Mouse (Mus musculus): Measurements from ENCODE around the gene Dmkn. TPM values are rescaled to one million over a fixed set of nuclear protein-coding genes. Genes with fewer than 3 reads are reported as not detected.

Dmkn gene
- polyA plus RNA-seq, 1 experiment from 2014 or later: 0.74 TPM

DNA sequence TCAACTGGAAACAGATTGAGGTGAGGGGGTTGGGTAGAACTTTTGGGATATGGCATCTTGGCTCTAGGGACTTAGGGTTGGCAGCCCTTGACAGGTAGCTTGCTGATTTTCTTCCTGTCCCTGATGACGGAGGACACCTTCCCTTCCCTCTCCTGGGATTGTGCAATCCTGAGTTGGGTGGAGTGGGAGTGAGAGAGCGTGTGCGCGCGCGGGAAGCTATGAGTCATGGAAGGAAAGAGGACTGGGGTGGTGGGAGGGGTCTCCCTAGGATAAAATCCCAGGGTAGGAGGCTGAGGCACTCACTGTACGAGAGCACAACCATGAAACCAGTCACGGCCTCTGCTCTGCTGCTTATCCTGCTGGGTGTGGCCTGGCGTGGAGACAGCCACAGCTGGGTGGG, 12.5 kb downstream of the Dmkn start:
- Histone ChIP-seq H3K4me2 (replicated peaks) (no peak overlapping the region), H3K4me1 (no peaks in the 10 kb centered on the region), H3K36me3 (no peaks in the 10 kb centered on the region), H3K27ac (replicated peaks) (no peak overlapping the region), H3K9ac (replicated peaks) (no peak overlapping the region), H3K4me3 (no peak overlapping the region), H3K27me3 (no peaks in the 10 kb centered on the region), H3K9me3 (no peaks in the 10 kb centered on the region)
- no peak for ATAC-seq (replicated peaks)
- WGBS: 92% methylated on average over 9 of the region's 9 CpGs

DNA sequence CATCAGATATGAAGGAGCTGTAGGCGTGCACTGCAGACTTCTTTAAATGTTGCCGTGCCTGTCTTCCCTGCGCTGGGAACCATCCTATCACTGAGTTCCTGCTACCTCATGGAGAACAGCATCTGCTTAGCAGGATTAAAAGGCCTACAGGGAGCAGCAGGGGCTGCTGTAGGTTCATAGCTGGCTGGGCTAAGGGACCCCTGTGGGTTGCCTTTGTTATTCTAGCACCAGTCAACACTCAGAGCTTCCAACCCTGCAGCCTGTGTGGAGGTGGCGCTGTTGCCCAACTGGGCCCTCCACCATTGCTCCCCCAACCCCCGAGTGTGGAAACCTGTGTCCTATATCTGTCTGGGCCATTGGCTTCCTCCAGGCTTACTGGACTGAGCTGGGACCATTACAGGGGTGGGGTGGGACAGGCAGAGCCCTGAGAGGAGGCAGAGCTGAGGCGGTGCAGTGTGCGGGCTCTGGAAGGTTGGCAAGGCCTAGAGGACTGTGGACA, 13.6 kb downstream of the Dmkn start:
- 55% methylated on average over 7 of the region's 7 CpGs for WGBS
- Histone ChIP-seq H3K9me3 (no peaks in the 10 kb centered on the region), H3K27me3 (no peaks in the 10 kb centered on the region), H3K4me1 (no peaks in the 10 kb centered on the region), H3K27ac (replicated peaks) (no peak overlapping the region), H3K9ac (replicated peaks) (no peak overlapping the region), H3K36me3 (no peaks in the 10 kb centered on the region), H3K4me2 (replicated peaks) (no peak overlapping the region), H3K4me3 (no peak overlapping the region)
- no peak for ATAC-seq (replicated peaks)

DNA sequence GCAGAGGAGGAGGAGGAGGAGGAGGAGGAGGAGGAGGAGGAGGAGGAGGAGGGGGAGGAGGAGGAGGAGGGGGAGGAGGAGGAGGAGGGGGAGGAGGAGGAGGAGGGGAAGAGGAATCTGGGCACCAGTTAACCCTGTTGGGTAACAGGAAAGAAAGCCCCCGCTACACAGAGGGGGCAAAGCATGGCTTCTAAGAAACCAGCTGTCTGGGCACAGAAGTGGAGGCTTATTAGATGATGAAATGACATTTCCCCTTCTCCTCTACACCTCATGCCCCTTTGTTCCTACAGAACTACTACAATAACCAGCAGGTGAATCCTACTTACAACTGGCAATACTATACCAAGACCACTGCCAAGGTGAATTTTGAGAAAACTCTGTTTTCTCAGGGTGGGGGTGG, 14.4 kb downstream of the Dmkn start:
- H3K36me3 ChIP-seq: no peaks in the 10 kb centered on the region
- H3K4me1 ChIP-seq: no peaks in the 10 kb centered on the region
- H3K9ac ChIP-seq (replicated peaks): no peak overlapping the region
- WGBS: 100% methylated on average over 1 of the region's 1 CpGs
- H3K27ac ChIP-seq (replicated peaks): no peak overlapping the region
- no peaks in the 10 kb centered on the region for H3K9me3 ChIP-seq
- no peaks in the 10 kb centered on the region for H3K27me3 ChIP-seq
- ATAC-seq (replicated peaks): no peak
- no peak overlapping the region for H3K4me3 ChIP-seq
- no peak overlapping the region for H3K4me2 ChIP-seq (replicated peaks)

DNA sequence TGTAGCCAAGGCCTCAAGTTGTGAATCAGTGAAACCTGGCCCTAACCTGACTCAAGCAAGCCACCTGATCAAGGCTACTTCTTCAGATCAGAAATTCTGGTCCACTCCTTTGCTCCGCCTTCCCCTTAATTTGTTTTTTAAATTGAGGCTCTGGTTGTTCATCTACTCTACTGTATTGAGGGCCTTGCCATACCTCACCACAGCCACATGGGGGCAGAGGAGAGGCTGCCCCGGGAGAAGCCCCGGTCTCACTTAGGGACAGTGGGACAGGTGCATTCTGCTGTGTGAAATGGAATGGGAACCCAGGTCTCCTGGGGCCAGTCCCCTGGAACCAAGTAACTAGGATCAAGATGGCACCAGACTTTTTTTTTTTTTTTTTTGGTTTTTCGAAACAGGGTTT, 18.2 kb downstream of the Dmkn start:
- Histone ChIP-seq H3K4me1 (peaks cover 7% of the 10 kb centered on the region; the same call in 1 of the 2 replicates), H3K27ac (replicated peaks) (no peak overlapping the region), H3K27me3 (peaks cover 1% of the 10 kb centered on the region; the same call in 1 of the 2 replicates), H3K4me3 (no peak overlapping the region), H3K36me3 (no peaks in the 10 kb centered on the region), H3K9me3 (no peaks in the 10 kb centered on the region), H3K9ac (replicated peaks) (no peak overlapping the region), H3K4me2 (replicated peaks) (no peak overlapping the region)
- WGBS: 79% methylated on average over 4 of the region's 4 CpGs
- ATAC-seq (replicated peaks): no peak

DNA sequence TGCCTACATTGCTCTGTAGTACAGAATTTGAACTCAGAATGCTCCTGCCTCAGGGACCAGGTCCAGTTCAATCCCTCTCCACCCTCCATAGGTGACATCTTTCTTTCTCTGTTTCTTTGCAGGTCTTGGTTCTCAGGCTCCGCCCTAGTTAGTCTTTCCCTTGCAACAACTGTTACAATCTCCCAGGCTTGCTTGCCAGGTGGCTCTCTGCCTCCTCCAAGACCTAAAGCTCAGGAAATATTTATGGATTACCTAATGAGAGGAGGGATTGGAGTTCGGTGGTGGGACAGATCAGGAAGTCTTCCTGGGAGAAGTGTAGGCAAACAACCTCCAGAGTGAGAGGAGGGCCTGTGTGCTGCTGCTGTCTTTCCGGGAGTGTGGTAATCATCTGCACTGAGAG, 19.1 kb downstream of the Dmkn start:
- H3K27me3 ChIP-seq: peaks cover 6% of the 10 kb centered on the region; the same call in 1 of the 2 replicates
- WGBS: 83% methylated on average over 3 of the region's 3 CpGs
- no peak overlapping the region for H3K9ac ChIP-seq (replicated peaks)
- H3K9me3 ChIP-seq: no peaks in the 10 kb centered on the region
- no peak overlapping the region for H3K4me2 ChIP-seq (replicated peaks)
- peaks cover 7% of the 10 kb centered on the region; the same call in 1 of the 2 replicates for H3K4me1 ChIP-seq
- no peaks in the 10 kb centered on the region for H3K36me3 ChIP-seq
- H3K4me3 ChIP-seq: no peak overlapping the region
- ATAC-seq (replicated peaks): no peak
- H3K27ac ChIP-seq (replicated peaks): no peak overlapping the region

DNA sequence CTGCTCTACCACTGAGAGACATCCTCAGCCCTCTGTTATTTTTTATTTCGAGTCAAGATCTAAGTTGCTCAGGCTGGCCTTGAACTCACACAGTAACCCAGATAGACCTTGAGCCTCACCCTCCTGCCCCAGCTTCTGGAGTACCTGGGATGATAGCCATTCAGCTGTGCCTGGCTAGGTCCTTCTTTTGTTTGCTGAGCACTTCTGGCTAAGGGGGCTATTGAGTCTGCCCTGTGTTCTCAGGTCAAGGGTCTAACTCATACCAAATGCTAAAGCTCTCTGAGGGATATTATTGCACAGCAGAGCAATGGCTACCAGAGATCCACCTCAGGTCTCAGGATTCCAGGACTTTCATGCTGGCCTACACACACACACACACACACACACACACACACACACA, 21.6 kb downstream of the Dmkn start:
- ATAC-seq (replicated peaks): no peak
- Histone ChIP-seq H3K9ac (replicated peaks) (no peak overlapping the region), H3K27ac (replicated peaks) (no peak overlapping the region), H3K4me3 (no peak overlapping the region), H3K4me1 (peaks cover 7% of the 10 kb centered on the region; the same call in 1 of the 2 replicates), H3K4me2 (replicated peaks) (no peak overlapping the region), H3K36me3 (no peaks in the 10 kb centered on the region), H3K27me3 (peaks cover 6% of the 10 kb centered on the region; the same call in 1 of the 2 replicates), H3K9me3 (no peaks in the 10 kb centered on the region)
- WGBS: 79% methylated on average over 1 of the region's 1 CpGs

DNA sequence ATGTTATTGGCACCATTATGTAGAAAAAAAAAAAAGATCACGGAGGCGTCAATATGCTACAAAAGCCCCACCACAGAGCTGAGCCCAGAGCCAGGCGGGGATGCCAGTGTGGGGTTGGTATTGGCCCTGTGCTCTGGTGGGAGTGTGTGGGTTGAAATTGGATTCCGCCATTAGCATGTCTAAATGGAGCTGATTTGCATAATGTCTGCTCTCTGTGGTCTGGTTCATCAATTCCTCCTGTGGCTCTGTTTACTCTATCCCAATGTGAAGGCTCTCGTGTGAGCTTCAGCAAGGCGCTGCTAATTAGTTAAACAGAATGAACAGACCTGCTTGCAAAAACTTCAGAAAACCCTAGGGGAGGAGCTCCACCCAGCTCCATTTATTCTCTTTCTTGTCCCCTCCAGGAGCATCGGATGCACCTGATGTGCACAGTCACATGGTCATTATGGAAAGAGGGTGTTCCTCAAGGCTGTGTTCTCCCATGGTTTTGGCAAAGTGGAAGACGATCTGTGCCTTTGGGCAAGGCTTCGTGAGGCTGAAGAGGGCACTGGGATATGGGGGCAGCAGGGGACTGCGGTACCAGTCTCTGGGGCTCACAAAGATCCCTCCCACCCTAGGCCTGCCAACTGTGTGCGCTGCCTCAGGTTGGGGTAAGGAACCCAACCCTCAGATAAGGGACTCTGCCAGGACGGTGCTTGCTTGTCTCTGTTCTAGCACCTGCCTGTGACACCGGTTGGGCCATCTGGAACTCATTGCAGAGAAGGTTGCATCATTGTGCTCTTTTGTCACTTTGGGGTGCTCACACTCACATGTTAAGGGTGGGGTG, 22.4 kb downstream of the Dmkn start:
- no peaks in the 10 kb centered on the region for H3K36me3 ChIP-seq
- H3K27me3 ChIP-seq: peaks cover 6% of the 10 kb centered on the region; the same call in 1 of the 2 replicates
- peak; percentile 86 for ATAC-seq (replicated peaks)
- 27% methylated on average over 13 of the region's 13 CpGs for WGBS
- no peak overlapping the region for H3K4me3 ChIP-seq
- no peak overlapping the region for H3K27ac ChIP-seq (replicated peaks)
- H3K4me1 ChIP-seq: peaks cover 7% of the 10 kb centered on the region; the same call in 1 of the 2 replicates
- H3K9me3 ChIP-seq: no peaks in the 10 kb centered on the region
- H3K9ac ChIP-seq (replicated peaks): no peak overlapping the region
- no peak overlapping the region for H3K4me2 ChIP-seq (replicated peaks)

DNA sequence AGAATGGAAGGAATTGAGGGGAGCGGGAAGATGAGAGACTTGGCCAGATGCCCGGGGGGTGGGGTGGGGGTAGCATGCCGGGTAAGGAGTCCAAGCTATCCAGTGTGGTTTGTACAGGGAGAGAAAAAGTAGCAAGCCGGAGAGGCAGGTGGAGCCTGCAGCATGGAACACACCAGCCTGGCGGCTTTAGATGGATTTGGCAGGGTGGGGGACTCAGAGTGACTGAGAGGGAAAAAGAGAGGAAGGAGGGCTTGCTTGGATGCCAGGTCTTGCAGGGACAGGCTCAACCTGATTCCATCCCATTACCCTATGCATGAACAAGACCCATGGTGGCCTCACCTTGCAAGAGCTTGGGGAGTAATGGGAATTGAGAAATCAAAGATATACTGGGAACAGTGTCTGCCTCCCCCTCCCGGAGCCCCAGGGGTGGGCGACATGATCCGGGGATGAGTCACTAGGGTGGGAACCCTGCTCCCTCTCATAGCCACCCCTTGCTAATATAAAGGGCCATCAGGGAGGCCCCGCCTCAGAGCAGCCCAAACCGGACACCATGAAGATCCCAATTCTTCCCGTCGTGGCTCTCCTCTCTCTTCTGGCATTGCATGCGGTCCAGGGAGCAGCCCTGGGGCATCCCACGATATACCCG, 23.9 kb downstream of the Dmkn start, which contains the start of gene Krtdap:
Gene Krtdap, plus strand, starts transcription at position 520 of the 646 bp plus-strand sequence.
- no peaks in the 10 kb centered on the region for H3K36me3 ChIP-seq
- 38% methylated on average over 15 of the region's 15 CpGs for WGBS
- H3K4me1 ChIP-seq: peaks cover 7% of the 10 kb centered on the region; the same call in 1 of the 2 replicates
- no peak within 1 kb of the TSS for H3K9ac ChIP-seq (replicated peaks)
- no peaks in the 10 kb centered on the region for H3K9me3 ChIP-seq
- H3K4me2 ChIP-seq (replicated peaks): no peak within 1 kb of the TSS
- H3K27me3 ChIP-seq: peaks cover 6% of the 10 kb centered on the region; the same call in 1 of the 2 replicates
- no peak for ATAC-seq (replicated peaks)
- no peak within 1 kb of the TSS for H3K27ac ChIP-seq (replicated peaks)
- H3K4me3 ChIP-seq: no peak within 1 kb of the TSS

DNA sequence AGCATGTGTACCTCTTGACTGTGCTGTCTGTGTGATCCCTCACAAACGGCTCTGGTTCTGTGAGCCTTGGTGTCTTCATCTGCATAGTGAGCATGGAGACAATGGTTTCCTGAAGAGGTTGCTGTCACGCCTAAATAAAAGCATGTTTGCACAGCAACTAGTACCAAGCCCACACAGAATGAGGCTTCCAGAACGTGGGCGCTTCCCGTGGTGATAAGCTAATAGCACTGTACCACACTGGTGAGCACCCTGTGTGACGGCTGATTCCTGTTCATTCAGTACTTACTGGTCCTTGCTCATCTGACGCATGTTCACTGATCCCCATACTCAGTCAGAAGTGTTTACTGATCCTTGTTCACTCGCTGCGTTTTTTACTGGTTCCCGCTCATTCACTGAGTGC, 26.6 kb downstream of the Dmkn start:
- ATAC-seq (replicated peaks): no peak
- Histone ChIP-seq H3K27ac (replicated peaks) (no peak overlapping the region), H3K27me3 (peaks cover 6% of the 10 kb centered on the region; the same call in 1 of the 2 replicates), H3K4me3 (no peak overlapping the region), H3K9ac (replicated peaks) (no peak overlapping the region), H3K9me3 (no peaks in the 10 kb centered on the region), H3K4me1 (peaks cover 7% of the 10 kb centered on the region; the same call in 1 of the 2 replicates), H3K36me3 (no peaks in the 10 kb centered on the region), H3K4me2 (replicated peaks) (no peak overlapping the region)
- WGBS: 86% methylated on average over 10 of the region's 10 CpGs

DNA sequence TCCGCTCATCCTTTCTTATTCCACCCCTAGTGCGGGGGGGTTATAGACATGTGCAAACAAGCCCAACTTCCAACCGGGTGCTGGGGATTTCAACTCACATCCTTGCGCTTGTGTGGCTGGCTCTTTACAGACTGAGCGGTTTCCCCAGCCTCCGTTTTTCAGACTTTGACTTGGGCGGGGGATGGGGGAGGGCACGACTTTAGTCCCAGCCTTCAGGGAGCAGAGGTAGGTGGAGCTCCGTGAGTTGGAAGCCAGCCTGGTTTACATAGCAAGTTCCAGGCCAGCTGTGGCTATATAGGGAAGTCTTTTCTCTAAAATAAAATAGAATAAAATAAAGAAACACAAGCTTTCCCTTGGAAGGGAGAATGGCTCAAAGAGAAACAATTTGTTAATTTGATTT, 28.4 kb downstream of the Dmkn start:
- 29% methylated on average over 9 of the region's 9 CpGs for WGBS
- no peaks in the 10 kb centered on the region for H3K9me3 ChIP-seq
- H3K36me3 ChIP-seq: no peaks in the 10 kb centered on the region
- H3K27me3 ChIP-seq: peaks cover 4% of the 10 kb centered on the region; the same call in 1 of the 2 replicates
- no peak overlapping the region for H3K4me3 ChIP-seq
- no peaks in the 10 kb centered on the region for H3K4me1 ChIP-seq
- H3K27ac ChIP-seq (replicated peaks): no peak overlapping the region
- no peak overlapping the region for H3K4me2 ChIP-seq (replicated peaks)
- no peak overlapping the region for H3K9ac ChIP-seq (replicated peaks)
- ATAC-seq (replicated peaks): no peak

DNA sequence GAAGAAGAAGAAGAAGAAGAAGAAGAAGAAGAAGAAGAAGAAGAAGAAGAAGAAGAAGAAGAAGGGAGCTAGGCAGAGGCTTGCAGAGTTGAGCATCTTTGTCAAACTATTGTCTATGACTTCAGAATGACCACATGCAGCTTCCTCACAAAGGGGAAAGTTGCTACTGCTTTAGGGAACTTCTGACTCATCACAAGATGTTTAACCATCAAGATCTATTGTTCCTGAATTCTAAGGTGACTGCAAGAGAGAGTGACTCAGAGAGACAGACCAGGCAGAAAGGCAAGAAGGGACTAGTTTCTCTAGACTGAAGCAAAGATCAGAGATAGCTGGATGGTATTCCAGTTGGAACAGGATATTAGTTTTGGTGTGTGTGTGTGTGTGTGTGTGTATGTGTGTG, 31.4 kb downstream of the Dmkn start:
- Histone ChIP-seq H3K4me1 (no peaks in the 10 kb centered on the region), H3K36me3 (no peaks in the 10 kb centered on the region), H3K27me3 (no peaks in the 10 kb centered on the region), H3K9me3 (no peaks in the 10 kb centered on the region; the same call in 1 of the 2 replicates), H3K4me2 (replicated peaks) (no peak overlapping the region), H3K9ac (replicated peaks) (no peak overlapping the region), H3K27ac (replicated peaks) (no peak overlapping the region), H3K4me3 (no peak overlapping the region)
- ATAC-seq (replicated peaks): no peak

DNA sequence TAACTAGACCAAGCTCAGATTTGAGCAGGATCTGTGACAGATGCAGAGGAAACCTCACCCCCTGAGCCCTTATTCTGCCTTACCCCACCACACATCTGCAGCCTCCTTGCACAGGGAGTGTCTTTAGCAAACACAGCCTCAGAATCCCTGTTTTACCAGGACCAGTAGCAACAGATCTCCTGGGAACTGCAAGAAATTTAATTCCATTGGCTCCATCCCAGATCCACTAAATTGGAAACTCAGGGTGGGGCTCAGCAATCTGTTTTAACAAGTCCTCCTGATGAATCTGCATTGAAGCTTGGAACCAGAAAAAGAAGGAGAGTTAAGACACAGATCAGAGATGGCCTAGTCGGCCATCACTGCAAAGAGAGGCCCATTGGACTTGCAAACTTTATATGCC, 33.2 kb downstream of the Dmkn start:
- Histone ChIP-seq H3K27me3 (no peaks in the 10 kb centered on the region), H3K4me2 (replicated peaks) (no peak overlapping the region), H3K9me3 (no peaks in the 10 kb centered on the region; the same call in 1 of the 2 replicates), H3K36me3 (no peaks in the 10 kb centered on the region), H3K9ac (replicated peaks) (no peak overlapping the region), H3K4me1 (no peaks in the 10 kb centered on the region), H3K4me3 (no peak overlapping the region), H3K27ac (replicated peaks) (no peak overlapping the region)
- no peak for ATAC-seq (replicated peaks)
- WGBS: 87% methylated on average over 1 of the region's 1 CpGs

Measured in forebrain, embryonic 15.5 days (tissue).